Mouse (Mus musculus): ENCODE measurements around the gene Pltp. TPM values are rescaled to one million over a fixed set of nuclear protein-coding genes. Genes with fewer than 3 reads are reported as not detected.
"Not testable (repeated sequence)": the region's sequence is repeated elsewhere in the genome, so short reads cannot be mapped to it uniquely, and the experiment has no call there.

Gene Pltp
- total RNA-seq, 2 experiments from 2014 or later, result 22.5 to 55.9 TPM

DNA sequence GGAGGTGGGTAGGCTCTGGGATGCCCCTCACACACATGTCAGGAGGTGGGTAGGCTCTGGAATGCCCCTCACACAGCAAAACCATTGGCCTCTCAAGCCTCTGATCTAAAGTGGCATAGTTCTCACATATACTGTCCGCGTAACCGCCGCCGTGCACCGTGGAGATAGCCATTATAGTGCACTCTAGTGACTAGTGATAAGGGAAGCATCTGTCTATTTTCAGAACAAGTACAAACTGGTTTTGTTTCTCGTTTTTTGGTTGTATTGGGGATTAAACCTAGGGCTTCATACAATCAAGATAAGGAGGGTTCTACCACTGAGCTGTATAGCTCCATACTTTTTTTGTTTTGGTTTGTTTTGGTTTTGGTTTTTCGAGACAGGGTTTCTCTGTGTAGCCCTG, 41.7 kb downstream of the Pltp start:
- DNase-seq (ENCODE audit: low spot score in 2 of 2), result no peak

DNA sequence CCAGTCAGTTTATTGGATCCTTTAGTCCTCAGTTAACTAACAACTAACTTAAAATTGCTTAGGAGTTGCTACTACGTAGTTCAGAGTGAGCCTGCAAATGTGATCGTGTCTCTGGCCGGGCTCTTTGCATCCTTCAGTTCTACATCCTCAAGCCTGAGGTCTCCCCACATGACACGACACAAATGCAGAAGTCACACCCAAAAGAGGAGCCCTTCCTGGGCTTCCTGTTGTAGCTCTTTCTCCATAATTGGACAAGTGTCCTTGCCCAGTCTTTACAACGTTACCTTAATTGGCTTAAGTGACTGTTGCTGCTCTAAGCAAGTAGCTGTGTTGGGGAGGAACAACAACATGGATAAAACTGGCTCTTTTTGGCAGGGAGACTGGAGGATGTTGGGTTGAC, 42.2 kb downstream of the Pltp start:
- no peak for DNase-seq (ENCODE audit: low spot score in 2 of 2)

DNA sequence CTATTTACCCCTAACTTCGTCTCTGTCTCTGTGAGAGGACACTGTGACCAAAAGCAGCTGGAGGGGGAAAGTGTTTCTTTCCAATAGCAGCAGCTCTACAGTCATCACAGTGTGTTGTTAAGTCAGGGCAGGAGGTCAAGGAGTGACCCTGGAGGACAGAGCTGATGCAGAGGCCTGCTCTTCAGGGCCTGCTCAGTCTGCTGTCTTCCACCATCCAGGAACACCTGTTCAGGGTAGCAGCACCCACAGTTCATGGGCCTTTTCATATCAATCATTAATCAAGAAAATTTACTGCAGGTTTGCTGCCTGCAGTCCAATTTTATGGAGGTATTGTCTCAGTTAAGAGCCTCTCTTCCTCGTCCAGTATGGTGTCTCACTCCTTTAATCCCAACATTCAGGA, 44.0 kb downstream of the Pltp start:
- no peak for DNase-seq (ENCODE audit: low spot score in 2 of 2)

DNA sequence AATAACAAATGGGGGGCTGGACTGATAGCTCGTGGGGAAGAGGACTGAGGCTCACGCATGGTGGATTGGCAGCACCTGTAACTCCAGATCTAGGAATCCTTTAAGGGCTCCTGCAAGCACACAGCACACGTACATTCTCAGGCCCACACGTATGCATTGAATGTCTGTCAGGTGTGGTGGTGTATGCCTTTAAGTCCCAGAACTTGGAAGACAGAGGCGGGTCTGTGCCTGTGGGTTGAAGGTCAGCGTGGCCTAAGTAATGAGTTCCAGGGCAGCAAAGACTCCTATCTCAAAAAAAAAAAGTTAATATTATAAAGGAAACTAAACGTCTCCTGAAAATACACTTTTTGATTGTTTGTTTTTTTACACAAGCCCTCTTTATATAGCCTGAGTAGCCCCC, 50.9 kb downstream of the Pltp start:
- DNase-seq (ENCODE audit: low spot score in 2 of 2), result no peak

DNA sequence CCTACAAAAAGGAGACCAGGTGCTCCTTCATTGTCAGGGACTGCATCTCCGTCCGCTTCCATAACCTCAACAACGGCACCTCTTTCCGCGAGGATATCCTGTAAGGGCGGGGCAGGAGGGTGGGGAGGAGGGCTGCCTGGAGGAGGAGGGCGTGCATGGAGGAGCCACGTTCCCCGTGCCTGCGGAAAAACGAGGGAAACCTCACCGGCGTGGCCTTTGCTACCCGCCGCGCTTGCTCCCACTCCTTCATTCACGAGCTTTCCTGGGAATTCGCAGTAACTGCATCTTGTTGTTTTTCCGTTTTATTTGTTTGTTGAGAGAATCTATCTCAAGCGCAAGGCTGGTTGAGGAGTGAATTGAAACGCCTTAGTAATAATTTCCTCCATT, 52.2 kb downstream of the Pltp start:
- no peak for DNase-seq (ENCODE audit: low spot score in 2 of 2)

DNA sequence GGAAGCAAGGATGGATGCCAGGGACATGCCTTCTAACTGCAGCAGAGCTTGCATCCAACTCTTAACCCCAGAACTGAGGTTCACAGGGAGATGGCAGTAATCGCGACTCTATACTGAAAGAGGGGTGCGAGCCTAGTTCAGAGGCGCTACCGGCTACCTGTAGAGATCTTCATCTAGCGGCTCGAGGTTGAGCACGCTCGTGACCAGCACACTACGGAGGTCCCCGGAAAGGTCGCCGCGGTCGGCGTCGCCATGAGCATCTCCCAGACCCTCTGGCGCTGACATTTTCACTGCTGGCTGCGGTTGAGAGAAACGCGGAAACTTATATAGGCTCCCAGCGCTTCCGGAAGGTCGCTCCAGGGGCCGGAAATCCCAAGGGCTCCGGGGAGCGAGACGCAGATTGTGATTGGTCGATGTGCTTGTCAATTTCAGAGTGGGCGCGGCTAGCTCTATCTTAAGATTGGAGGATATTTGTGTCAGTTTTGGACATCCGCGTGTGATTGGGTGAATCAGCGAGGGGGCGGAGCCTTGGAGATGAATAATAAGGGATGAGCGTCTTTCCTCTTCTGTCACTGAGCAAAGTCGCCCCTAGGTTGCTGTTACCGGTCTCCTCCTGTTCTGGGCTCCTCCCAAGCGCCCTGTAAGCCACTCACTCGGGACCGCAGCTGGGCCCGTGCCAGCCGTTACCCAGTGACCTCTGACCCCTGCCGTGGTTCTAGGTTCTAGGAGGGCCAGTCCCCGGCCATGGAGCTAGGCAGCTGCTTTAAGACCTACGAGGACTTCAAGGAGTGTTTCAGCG, 52.8 kb downstream of the Pltp start, which contains the start of the genes Acot8 and Zswim3:
TSS of gene Acot8 (minus strand) at position 350 of the 799 bp plus-strand sequence.
TSS of gene Zswim3 (plus strand) at position 566 of the 799 bp plus-strand sequence.
- peak; percentile 95 to 97 for DNase-seq (ENCODE audit: low spot score in 2 of 2)

DNA sequence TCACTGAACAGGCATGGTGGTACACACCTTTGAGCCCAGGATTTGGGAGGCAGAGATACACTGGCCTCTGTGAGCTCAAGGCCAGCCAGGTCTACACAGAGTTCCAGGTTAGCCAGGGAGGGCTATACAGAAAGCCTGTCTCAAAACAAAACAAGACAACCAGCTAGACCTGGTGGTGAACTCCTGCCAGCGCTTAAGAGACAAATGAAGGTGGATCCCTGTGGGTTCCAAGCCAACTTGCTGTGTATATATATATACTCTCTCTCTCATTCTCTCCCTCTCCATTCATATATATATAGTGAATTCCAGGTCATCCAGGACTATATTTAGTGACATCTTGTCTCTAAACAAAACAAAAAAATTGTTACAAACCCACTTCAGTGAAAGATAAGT, 53.6 kb downstream of the Pltp start:
- no peak for DNase-seq (ENCODE audit: low spot score in 2 of 2)

DNA sequence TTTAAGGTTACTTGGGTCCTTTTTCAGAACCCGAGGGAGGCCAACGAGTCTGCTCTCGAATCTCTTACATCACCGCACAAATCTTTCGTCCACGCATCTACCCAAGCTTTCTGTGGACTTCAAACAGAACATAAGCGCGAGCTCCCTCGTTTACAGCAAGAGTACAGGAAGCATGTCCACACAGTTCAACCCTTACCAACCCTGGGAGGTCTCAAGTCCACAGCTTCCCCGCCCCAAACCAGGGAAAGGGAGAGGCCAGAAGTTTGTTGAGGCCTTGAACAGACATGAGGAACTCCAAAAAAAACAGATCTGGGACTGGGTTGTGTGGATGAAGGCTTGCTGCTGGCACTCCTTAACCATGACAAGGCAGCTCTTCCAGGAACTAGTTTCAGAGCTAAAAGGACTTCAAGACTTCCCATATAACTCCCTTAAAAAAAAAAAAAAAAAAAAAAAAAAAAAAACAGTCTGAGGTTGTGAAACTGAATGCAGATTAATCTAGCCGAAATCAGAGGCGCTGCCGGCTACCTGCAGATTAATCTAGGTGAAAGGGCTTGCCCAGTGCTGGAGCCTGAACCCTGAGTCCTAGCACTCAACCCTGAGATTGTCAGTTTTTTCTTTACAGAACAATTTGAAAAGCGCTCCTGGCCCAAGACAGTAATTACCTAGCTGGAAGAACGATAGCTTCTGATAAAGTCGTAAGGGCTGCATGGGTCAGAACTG, 54.1 kb downstream of the Pltp start:
- no peak for DNase-seq (ENCODE audit: low spot score in 2 of 2)

DNA sequence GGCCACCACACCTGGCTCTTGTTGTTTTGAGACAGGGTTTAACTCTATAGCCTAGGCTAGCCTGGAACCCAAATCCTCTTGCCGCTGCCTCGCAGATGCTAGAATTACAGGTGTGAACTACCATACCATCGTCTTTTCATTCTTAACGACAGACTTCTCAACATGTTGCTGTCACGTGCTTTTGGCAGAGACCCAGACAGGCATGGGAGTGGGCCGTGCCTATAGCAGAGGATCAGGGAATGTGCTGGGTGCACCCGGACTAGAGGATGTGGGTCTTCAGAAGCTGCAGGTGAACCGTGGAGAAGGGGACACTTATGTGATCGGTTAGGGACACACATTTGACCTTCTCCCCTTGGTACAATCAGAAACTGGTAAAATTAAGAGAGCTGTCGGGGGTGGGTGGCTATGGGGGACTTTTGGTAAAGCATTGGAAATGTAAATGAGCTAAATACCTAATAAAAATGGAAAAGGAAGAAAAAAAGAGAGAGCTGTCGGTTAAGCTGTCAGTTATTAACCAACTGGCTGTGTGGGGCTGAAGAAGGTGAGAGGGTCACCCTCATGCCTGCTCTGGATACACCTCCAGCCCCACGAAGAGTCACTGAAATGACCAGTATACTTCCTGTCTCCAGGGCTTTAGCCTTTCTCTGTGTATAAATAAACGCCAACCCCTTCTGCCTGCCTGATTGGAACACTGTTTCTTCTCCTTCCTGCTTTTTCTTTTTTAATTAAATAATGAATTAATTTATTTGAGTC, 57.1 kb downstream of the Pltp start:
- no peak for DNase-seq (ENCODE audit: low spot score in 2 of 2)

DNA sequence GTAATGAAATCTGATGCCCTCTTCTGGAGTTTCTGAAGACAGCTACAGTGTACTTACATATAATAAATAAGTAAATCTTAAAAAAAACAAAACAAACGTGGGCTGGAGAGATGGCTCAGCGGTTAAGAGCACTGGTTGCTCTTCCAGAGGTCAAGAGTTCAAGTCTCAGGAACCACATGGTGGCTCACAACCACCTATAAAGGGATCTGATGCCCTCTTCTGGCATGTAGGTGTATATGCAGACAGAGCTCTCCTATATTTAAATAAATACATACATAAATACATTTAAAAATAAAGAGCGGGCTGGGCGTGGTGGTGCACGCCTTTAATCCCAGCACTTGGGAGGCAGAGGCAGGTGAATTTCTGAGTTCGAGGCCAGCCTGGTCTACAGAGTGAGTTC, 59.0 kb downstream of the Pltp start:
- DNase-seq (ENCODE audit: low spot score in 2 of 2), result not testable (repeated sequence)

DNA sequence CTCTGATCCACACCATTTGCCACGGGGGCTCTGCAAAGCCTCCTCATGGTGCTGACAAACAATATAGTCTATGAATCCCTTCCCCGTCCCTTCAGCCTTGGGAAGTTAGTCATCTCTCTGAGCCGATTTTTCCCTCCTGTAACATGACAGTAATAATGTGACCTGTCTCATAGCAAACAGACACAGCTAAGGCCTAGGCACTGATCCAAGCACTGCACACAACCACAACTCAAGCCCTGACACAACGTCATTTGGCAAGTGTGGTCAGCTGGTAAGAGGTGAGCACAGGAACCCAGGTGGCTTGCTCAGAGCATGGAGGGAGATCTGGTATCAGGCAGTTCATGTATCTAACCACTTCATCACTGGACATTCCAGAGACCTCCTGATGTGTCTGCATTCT, 61.6 kb downstream of the Pltp start:
- no peak for DNase-seq (ENCODE audit: low spot score in 2 of 2)

DNA sequence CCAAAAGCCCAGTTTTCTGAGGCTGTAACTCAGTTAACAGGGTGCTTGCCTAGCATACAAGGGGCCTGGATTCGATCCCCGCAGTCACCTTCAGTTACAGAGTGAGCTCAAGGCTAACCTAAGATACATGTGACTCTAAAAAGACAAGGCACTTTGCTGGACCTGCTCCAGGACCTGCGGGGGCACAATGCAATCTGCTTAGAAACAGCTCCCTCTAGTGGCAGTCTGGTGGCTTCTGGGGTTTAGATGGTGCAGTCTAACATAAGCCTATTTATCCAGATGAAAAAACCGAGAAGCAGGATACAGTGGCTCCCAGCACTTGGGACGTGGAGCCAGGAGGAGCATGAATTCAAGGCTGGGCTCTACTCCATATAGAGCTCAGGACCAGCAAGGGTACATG, 63.2 kb downstream of the Pltp start:
- peak; percentile 72 to 82 for DNase-seq (ENCODE audit: low spot score in 2 of 2)

DNA sequence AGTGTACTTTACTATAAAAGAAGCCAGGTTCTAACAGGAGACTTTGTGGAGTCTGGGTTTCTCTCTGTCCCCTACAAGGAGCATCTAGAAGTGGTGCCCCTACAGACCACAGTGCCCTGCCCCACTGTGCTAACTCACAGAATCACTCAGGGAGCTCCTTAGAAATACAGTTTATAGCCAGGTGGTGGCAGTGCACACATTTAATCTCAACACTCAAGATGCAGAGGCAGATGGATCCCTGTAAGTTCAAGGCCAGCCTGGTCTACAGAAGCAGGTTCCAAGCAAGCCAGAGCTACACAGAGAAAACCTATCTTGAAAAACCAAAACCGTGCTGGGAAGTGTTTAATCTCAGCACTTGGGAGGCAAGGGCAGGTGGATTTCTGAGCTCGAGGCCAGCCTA, 63.7 kb downstream of the Pltp start:
- no peak for DNase-seq (ENCODE audit: low spot score in 2 of 2)

DNA sequence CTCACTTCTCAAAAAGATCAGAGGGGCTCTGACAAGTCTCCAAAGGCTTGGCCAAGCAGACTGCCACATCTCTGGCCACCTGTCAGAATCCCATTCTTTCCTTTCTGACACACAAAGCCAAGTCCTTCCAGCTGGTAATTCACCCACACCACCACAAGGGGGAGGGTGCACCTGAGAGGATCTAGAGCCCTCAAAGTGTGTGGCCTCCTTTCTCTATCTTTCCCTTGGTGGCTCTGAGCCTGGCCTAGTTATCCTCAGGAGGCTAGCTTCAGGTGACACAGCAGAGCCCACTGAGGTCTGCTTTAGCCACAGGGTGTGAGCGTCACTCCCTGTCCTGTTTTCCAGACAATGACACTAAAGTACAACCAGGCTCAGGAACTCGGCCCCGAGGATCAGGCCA, 64.3 kb downstream of the Pltp start:
- peak in 1 of 2 experiments; percentile 59 for DNase-seq (ENCODE audit: low spot score in 2 of 2)

DNA sequence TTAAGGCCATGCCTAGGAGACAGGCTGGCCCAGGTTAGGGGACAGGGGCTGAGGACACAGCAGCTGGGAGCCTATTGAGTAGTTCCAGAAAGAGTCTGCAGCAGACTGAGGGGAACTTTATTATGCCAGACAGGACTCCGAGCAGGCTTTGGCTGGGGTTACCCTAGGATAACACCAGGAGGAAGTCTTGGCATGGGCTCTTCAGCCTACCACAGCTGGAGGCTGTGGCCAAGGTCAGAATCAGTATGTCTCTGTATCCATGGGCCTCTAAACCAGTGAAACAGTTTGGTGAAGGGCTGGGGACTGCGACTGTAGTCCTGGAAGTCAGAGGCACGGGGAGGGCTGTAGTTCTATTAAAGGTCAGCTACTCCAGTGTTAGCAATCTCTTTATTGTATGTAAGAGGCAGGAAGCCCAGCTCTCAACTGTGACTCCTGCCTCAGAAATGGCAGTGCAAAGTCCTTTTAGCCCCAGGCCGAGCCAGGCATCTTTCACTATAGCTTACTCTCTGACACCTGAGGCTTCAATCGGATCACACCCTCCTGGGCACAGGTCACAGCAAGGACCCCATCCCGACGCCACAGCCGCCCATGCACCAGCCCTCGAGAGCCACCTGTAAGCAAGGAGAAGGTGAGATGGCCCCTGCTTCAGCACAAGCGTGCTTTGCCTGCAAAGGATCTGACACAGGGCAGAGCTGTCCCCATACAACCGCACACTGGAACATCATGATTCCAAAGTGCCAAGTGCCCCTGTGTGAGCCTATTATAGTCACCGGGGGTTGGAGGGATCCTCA, 64.9 kb downstream of the Pltp start:
- DNase-seq (ENCODE audit: low spot score in 2 of 2), result peak in 1 of 2 experiments; percentile 27

DNA sequence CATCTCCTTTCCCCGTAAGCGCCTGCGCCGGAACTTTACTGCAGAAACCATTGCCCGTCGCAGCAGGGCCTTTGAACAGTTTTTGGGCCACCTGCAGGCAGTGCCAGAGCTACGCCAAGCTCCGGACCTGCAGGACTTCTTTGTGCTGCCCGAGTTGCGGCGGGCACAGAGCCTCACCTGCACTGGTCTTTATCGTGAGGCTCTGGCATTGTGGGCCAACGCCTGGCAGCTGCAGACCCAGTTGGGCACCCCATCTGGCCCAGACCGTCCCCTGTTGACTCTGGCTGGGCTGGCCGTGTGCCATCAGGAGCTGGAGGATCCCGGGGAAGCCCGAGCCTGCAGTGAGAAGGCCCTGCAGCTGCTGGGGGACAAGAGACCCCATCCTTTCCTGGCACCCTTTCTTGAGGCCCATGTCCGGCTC, 65.7 kb downstream of the Pltp start:
- no peak for DNase-seq (ENCODE audit: low spot score in 2 of 2)

DNA sequence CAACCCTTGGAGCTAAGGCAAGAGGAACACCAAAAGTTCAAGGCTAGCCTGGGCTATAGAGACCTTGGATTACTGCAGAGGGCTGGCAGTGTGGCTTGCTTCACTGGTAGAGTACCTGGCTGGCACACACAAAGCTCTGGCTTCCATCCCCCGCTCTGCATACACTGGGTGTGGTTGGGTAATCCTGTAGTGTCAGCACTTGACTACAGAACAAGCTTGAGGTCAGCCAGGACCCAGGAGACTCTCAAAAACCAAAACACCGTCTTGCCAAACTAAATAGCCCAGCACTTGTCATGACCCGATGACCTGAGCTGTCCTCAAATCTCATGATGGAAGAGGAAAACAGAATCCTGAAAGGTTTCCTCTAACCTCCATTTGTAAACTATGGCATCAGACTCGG, 67.1 kb downstream of the Pltp start:
- no peak for DNase-seq (ENCODE audit: low spot score in 2 of 2)
